Mouse (Mus musculus): ENCODE results near the gene Smpd3.

Gene Smpd3

DNA sequence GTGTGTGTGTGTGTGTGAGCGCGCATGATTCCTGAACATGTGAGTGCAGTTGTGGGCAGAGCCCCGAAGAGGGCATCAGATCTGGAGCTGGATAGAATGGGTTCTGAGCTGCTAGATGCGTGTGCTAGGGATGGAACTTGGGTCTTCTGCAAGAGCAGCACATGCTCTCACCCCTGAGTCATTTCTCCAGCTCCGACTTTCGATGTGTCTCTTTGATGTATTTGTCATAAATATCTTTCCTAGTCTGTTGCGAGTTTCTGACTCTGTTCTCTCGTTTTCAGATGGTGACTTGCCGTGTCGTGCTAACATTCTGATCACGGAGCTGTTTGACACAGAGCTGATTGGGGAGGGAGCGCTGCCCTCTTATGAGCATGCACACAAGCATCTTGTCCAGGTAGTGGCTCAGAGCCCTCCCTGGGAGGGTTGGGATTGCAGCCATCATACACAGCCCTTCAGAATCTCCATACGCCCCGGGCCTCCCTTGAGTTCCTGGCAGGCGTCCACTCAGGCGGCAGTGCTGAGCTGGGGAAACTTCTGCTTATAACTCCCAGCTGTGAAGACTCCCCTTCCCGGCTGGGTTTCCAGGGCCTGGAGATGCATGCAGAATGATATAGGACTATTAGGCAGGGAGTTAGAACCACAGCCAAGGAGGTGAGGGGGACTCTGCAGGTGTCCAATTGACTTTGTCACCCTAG lies 103.1 kb downstream of the Smpd3 start:
- DNase-seq (ENCODE audit: extremely low read depth, low read depth, low spot score) = no peak

DNA sequence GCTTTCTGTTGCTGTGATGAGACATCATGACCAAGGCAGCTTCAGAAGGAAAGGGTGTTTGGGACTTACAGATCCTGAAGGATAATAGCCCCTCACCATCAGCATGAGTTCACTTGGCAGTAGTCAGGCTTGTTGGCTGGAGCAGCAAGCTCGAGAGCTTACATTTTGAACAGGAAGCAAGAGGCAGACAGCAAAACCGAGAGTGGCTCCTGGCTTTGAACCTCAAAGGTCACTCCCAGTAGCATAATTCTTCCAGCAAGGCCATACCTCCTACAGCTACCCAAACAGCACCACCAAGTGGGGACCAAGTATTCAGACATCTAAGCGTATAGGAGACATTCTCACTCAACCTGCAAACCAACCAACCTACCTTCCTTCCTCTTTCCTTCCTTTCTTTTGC lies 105.0 kb downstream of the Smpd3 start:
- no peak for DNase-seq (ENCODE audit: extremely low read depth, low read depth, low spot score)

DNA sequence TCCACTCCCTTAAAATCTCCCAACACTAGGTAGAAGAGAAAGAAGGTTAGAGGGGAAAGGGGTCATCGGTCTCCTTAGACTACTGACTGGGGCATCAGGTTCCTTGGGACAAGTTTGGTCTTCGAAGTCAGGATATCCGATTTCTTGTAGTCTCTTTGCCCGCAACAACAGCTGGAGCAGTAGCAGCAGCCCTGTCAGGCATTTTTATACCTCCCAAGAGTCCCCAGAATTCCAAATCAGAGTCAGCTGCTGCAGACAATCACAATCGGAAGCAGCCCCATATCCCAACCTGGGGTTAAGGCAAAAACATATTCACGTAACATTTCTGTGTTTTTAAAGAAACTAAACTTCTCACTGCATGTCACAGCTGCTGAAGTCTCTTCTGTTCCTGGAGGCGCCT lies 106.3 kb downstream of the Smpd3 start:
- DNase-seq (ENCODE audit: extremely low read depth, low read depth, low spot score) = no peak

DNA sequence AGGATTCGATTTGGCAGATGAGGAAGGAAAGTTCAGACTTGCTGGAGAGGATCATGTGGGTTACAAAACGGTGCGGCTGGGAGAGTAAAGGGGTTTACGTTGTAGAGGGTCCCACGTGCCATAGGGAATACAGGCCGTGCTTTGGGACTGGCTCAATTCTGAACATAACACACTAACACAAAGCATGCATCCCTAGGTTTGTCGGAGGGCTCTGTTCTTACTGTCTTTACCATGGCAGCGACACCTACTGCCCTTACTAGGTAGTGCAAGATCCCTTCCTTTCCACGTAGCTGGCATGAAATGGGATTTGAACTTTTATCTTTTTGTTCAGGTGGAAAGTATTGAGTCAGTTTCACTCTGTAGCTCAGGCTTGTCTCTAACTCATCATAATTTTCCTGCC lies 111.2 kb downstream of the Smpd3 start:
- no peak for DNase-seq (ENCODE audit: extremely low read depth, low read depth, low spot score)

DNA sequence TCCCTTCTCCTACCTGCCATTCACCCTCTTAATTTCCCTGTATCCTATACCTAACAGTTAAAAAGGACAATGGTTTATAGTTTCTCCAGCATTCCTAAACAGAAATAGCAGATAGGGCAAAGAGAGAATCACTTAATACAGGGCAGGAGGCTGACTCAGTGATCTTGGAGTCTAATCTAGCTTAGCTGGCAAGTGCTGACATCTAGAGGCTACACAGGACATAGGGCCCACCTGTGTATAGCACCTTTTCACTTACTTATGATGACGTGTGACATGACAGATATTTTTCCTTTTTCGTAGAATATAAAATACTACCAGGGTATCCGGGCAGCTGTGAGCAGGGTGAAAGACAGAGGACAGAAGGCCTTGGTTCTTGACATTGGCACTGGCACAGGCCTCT lies 118.2 kb downstream of the Smpd3 start:
- DNase-seq (ENCODE audit: extremely low read depth, low read depth, low spot score) = no peak

DNA sequence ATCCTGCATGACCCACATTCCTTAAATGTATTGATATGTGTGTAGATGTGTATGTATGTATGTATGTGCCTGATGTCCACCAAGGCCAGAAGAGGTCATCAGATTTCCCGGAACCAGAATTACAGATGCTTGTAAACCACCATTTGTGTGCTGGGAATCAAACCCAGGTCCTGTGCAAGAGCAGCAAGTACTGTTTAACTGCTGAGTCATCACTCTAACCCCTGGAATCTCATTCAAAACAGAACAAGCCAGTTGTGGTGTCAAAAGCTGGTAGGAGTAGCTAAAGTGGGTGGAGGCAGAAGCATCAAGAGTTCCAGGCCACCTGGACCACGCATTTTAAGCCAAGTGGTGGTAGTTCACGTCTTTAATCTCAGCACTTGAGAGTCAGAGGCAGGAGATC lies 123.8 kb downstream of the Smpd3 start:
- no peak for DNase-seq (ENCODE audit: extremely low read depth, low read depth, low spot score)

DNA sequence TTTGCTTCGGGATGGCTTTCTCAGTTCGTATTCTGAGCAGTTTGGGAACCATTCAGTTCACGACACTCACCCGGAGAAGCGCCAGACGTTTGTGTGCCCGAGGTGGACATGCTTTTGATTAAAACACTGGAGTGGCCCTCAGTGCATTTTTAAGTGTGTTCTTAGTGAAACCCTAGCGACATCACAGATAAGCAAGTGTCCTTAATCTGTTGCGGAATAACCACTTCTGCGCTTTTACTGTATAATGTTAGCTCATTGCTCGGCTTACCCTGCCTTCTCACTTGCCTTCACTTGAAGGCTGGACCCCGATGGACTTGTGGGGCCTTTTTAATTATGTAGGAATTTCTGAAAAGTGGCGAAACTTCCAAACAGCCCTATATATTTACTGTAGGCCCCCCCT lies 126.4 kb downstream of the Smpd3 start:
- DNase-seq (ENCODE audit: extremely low read depth, low read depth, low spot score) = no peak

DNA sequence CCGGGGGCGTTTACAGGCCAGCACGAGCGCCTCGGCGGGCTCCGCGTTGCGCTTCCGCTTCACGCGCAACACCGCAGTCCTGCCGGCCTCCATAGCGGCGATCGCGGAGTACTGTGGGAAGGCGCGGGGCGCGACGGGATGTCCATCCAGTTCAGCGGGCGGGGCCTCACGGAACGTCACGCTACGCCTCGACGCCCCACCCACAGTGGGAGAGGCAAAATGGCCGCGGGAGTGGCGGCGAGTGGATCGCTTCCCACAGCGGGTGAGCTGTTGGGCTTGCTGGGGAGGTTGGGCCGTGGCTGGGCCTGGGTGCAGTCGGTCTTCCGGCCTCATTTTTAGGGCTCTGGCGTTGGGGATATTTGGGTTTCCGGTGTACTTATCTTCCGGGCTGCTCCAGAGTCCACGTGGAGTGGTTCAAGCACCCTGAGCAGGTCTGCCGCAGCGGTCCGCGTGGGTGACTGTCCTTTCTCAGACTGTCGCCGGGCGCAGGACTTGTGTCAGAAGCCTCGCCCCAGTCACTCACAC lies 126.9 kb downstream of the Smpd3 start, which contains the start of the genes Slc7a6os and Prmt7:
Slc7a6os (minus strand) TSS at position 115 of the 525 bp plus-strand sequence.
Prmt7 (plus strand) TSS at position 116 of the 525 bp plus-strand sequence.
- no peak for DNase-seq (ENCODE audit: extremely low read depth, low read depth, low spot score)

DNA sequence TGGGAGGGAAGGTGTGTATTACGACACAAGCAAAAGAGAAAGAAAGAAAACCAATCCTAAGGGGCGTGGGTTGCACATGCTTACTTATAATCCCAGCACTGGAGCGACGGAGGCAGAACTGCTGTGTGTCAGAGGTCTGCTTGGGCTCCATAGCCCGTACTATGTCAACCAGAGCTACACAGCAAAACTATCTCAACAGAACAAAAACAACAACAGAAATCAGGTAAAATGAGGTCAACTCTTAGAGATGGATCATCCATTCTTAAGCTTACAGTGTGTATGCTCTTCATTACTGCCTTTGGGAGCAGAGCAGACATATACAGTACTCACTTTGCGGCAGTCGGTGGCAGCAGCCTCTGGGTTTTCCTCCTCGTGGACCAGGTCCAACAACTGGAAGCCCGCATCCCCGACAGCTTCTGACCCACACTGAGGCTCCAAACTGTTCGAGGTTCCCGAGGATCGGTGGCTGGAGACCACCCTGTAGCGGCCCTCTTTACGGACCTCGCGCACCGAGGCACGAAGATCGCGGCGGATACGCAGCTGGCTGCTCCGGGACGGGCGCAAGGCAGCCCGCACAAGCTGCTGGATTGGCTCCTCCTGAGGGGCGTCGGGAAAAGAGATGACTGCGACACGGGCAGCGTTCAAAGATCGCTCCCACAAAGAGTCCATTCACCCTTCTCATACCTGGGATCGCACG lies 127.6 kb downstream of the Smpd3 start:
- no peak for DNase-seq (ENCODE audit: extremely low read depth, low read depth, low spot score)
